Mouse (Mus musculus) bone marrow, adult 2 months (tissue): ENCODE data around the gene Oas1a. TPM values are rescaled to one million over a fixed set of nuclear protein-coding genes. Genes with fewer than 3 reads are reported as not detected.
A peak's percentile ranks its signal among the peaks of the same experiment; 100 is the strongest.

Experiments used
- H3K27ac ChIP-seq: fragments of 200-500 bp; 2 replicates; pipeline ENCODE4 v1.5.1; 2012; ENCODE audit warnings: low read depth, mild to moderate bottlenecking, control low read depth, inconsistent platforms, low read length; ENCODE audit not compliant: control insufficient read depth, poor library complexity, insufficient read depth
- H3K4me1 ChIP-seq: fragments of 200-500 bp; 2 replicates; pipeline ENCODE4 v1.6.1; 2011; ENCODE audit warnings: low read length; ENCODE audit not compliant: control insufficient read depth, insufficient read depth
- H3K4me3 ChIP-seq: fragments of 200-500 bp; replicated peaks from 2 replicates; pipeline ENCODE3; 2011; ENCODE audit warnings: mild to moderate bottlenecking, low read depth, low read length, control low read depth; ENCODE audit not compliant: control insufficient read depth
- CTCF ChIP-seq: fragments of 200-500 bp; IDR thresholded peaks from 2 replicates; pipeline ENCODE4 v1.5.1; 2011; ENCODE audit warnings: low read length, control low read depth; ENCODE audit not compliant: control insufficient read depth, insufficient read depth
- POLR2A ChIP-seq: fragments of 200-500 bp; IDR thresholded peaks from 2 replicates; pipeline ENCODE4 v1.6.1; 2011; ENCODE audit warnings: low read depth, mild to moderate bottlenecking, control low read depth, low read length, borderline replicate concordance; ENCODE audit not compliant: control insufficient read depth
- WGBS: fragments of 180-500 bp; shearing (Covaris S2); methylation state at CpG from one replicate; pipeline ENCODE4 v1.1.7; 2018; 5-methylcytosine and 5-hydroxymethylcytosine counted together
- polyA plus RNA-seq: library from polyadenylated mRNA; stranded (reverse); fragments of >200 nt; gene quantifications from 2 replicates; pipeline ENCODE4 v1.2.4, GENCODE M21; 2011; ENCODE audit warnings: low replicate concordance; ENCODE audit not compliant: missing spikeins, insufficient read depth, insufficient read length

The Oas1a gene
- polyA plus RNA-seq, 1 experiment: 8.9 TPM

DNA sequence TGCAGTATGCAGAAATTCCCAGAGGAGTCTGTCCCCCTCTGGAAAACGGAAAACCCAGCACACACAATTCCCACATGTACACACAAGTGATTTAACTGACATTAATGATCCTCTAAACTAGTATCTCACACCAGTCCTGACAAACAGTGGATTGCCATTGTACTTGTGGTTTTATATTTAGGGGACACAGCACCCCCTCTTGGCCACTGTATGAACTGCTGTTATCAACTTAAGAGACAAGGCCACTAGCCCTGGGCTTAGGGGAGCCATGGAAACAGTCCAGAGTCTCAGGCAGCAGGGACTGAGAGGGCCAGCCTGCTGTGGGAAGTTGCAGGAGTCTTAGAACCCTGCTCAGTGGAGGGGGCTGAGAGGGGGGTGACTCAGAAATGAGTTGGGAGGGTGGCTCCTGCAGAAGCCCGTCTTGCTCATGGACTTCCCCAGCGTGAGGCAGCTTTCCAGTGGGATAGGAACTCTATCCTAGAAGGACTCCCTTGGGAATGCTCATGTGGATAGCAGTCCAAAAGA is 41.9 kb downstream of the Oas1a start:
- Histone ChIP-seq H3K27ac (no peak overlapping the region), H3K4me1 (no peaks in the 10 kb centered on the region), H3K4me3 (no peak overlapping the region)
- WGBS: 73% methylated on average over 3 of the region's 3 CpGs
- TF ChIP-seq CTCF: peak; percentile 40; the same call in 1 of the 2 replicates
- no peak for TF ChIP-seq POLR2A

DNA sequence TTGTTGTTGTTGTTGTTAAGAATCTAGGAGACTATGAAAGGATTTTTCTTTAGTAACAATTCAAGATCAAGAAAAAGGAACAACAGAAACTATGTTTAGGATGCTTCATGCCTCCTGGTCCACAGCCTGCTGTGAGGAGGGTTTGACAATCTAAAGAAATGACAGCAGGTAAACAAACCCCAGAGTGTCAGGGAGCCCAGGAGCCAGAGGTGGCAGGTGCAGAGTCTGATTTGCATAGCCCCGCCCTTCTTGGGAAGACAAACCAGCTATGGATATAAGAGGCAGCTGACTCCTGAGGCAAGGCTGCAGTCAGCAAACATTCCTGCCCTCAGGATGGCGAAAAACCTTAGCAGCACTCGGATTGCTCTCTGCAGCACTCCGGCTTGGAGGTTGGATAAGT is 46.2 kb downstream of the Oas1a start, which contains the start of gene Oas1h:
Gene Oas1h, plus strand, starts transcription at position 301 of the 400 bp plus-strand sequence.
- 56% methylated on average over 4 of the region's 4 CpGs for WGBS
- Histone ChIP-seq H3K4me1 (no peaks in the 10 kb centered on the region; the same call in none of the 2 replicates), H3K4me3 (no peak within 1 kb of the TSS), H3K27ac (no peak within 1 kb of the TSS)
- TF ChIP-seq CTCF: no peak
- no peak for TF ChIP-seq POLR2A

DNA sequence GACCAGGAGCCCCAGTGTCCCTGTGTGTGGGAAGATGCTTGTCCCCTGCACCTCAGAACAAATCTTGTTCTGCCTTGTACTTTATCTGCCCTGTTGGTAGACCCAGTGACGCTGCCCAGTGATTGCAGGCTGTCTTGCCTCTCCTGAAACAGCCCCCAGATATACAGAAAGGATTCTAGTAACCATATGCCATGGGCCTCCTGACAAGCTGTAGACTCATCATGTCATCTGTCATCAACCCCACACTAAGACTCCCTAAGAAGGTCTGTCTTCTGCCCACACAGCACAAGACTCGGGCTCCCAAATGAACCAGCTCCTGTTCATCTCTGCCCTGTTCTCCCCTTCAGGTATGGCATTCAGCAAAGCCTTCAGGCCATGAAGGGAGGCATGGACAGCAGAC is 48.1 kb downstream of the Oas1a start:
- H3K27ac ChIP-seq: no peak overlapping the region
- 68% methylated on average over 2 of the region's 2 CpGs for WGBS
- H3K4me1 ChIP-seq: no peaks in the 10 kb centered on the region; the same call in none of the 2 replicates
- TF ChIP-seq POLR2A (no peak), CTCF (no peak)
- no peak overlapping the region for H3K4me3 ChIP-seq

DNA sequence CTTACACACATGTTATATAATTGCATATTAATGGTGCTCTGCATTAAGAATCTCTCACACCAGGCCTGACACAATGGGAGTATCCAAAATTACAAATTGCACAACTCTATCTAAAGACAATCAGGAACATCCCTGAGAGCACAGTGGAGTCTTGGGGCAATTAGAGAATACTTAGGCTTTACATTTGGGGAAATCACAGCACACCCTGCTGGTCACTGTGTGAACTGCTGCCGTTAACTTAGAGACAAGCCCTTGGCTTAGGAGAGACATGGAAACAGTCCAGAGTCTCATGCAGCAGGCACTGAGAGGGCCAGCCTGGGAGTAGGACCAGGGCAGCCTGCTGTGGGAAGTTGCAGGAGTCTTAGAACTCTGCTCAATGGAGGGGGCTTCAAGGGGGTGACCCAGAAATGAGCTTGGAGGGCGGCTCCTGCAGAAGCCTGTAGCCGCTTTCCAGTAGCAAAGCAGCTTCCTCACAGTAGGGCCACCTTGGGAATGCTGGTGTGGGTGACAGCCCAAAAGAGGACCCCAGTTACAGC is 57.7 kb downstream of the Oas1a start:
- Histone ChIP-seq H3K4me1 (no peaks in the 10 kb centered on the region), H3K27ac (no peak overlapping the region), H3K4me3 (no peak overlapping the region)
- TF ChIP-seq POLR2A (no peak), CTCF (peak; percentile 51)
- 59% methylated on average over 3 of the region's 3 CpGs for WGBS

DNA sequence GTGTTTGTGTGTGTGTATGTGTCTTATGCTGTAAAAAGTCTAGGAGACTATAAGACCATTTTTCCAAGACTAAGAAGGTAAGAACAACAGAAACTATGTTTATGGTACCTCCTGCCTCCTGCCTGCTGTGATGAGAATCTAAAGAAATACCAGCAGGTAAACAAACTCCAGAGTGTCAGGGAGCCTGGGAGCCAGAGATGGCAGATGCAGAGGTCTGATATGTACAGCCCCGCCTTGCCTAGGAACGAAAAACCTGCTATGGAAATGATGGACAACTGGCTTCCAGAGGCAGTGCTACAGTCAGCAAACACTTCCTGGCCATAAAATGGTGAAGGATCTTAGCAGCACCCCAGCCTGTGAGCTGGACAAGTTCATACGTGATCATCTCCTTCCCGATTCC is 60.3 kb downstream of the Oas1a start, which contains the start of gene Oas1f:
Gene Oas1f, plus strand, starts transcription at position 301 of the 400 bp plus-strand sequence.
- Histone ChIP-seq H3K4me1 (no peaks in the 10 kb centered on the region), H3K27ac (no peak within 1 kb of the TSS), H3K4me3 (no peak within 1 kb of the TSS)
- TF ChIP-seq CTCF: no peak
- TF ChIP-seq POLR2A: no peak
- WGBS: 53% methylated on average over 4 of the region's 4 CpGs

Other genes starting within 250 kb of the Oas1a start
- 2.7 and 3.6 TPM in 2 replicates for gene Dtx1, start 195.6 kb downstream of the Oas1a start, polyA plus RNA-seq
- 12.2 and 25.1 TPM in 2 replicates for gene Oas2, start 157.7 kb downstream of the Oas1a start, polyA plus RNA-seq
- 16.2 and 19.9 TPM in 2 replicates for gene Oas3, start 129.9 kb downstream of the Oas1a start, polyA plus RNA-seq
- gene Oas1e, start 112.0 kb downstream of the Oas1a start, polyA plus RNA-seq: 3.7 TPM in 1 of 2 replicates, not detected in the other
- 9.1 and 12.1 TPM in 2 replicates for gene Oas1c, start 95.0 kb downstream of the Oas1a start, polyA plus RNA-seq
- gene Oas1f, start 60.2 kb downstream of the Oas1a start, polyA plus RNA-seq: not detected in 2 replicates
- not detected in 2 replicates for gene Oas1h, start 46.1 kb downstream of the Oas1a start, polyA plus RNA-seq
- gene Oas1g, start 19.9 kb downstream of the Oas1a start, polyA plus RNA-seq: 10.0 and 23.1 TPM in 2 replicates
- gene Oas1d, start 7.0 kb upstream of the Oas1a start, polyA plus RNA-seq: not detected in 2 replicates
- not detected in 2 replicates for gene Rph3a, start 102.6 kb upstream of the Oas1a start, polyA plus RNA-seq